Mouse (Mus musculus): ENCODE results near the gene Gde1. TPM values are rescaled to one million over a fixed set of nuclear protein-coding genes. Genes with fewer than 3 reads are reported as not detected.

Gene Gde1
- 248 and 255 TPM in 2 replicates for polyA plus RNA-seq (2014; fragmentation: Nextera tagmentation; extraction: Ambion mirVana)

GRCm38 (mm10) chr7:118705101-118705961 is at the start of gene Gde1:
Gde1 (minus strand) TSS chr7:118705778.
- under 1% methylated on average over 66 of the region's 66 CpGs for WGBS

GRCm38 (mm10) chr7:118751625-118752024 is 46.0 kb upstream of the Gde1 start:
- 89% methylated on average over 7 of the region's 7 CpGs for WGBS
- ATAC-seq (ENCODE audit: low read depth) = no peak
- Histone ChIP-seq H3K27ac (ENCODE audit: low read depth, low read length) (no peak overlapping the region), H3K9me3 (ENCODE audit: control insufficient read depth, low read length) (no peaks in the 10 kb centered on the region), H3K9ac (replicated peaks; ENCODE audit: low read depth, low read length) (no peak overlapping the region), H3K36me3 (ENCODE audit: control insufficient read depth, insufficient read depth, low read length) (peaks cover 61% of the 10 kb centered on the region), H3K4me2 (ENCODE audit: low read depth, low read length) (no peak overlapping the region), H3K4me3 (ENCODE audit: low read depth, low read length) (no peak overlapping the region), H3K4me1 (ENCODE audit: control insufficient read depth, insufficient read depth, low read length) (no peaks in the 10 kb centered on the region), H3K27me3 (ENCODE audit: control insufficient read depth, insufficient read depth, low read length) (no peaks in the 10 kb centered on the region)

More at GRCm38 (mm10) chr7:118705101-118705961, at the start of gene Gde1:
- Histone ChIP-seq H3K36me3 (ENCODE audit: control insufficient read depth, insufficient read depth, low read length) (no peaks in the 10 kb centered on the region), H3K9ac (replicated peaks; ENCODE audit: low read depth, low read length) (peak within 1 kb of the TSS; percentile 95), H3K27me3 (ENCODE audit: control insufficient read depth, insufficient read depth, low read length) (peaks cover 4% of the 10 kb centered on the region; the same call in 1 of the 2 replicates), H3K4me3 (ENCODE audit: low read depth, low read length) (peak within 1 kb of the TSS; percentile 90), H3K27ac (ENCODE audit: low read depth, low read length) (peak within 1 kb of the TSS; percentile 93), H3K9me3 (ENCODE audit: control insufficient read depth, low read length) (no peaks in the 10 kb centered on the region), H3K4me1 (ENCODE audit: control insufficient read depth, insufficient read depth, low read length) (peaks cover 19% of the 10 kb centered on the region), H3K4me2 (ENCODE audit: low read depth, low read length) (peak within 1 kb of the TSS; percentile 63)
- peak; percentile 97 for ATAC-seq (ENCODE audit: low read depth)

GRCm38 (mm10) chr7:118749706-118750105 is 44.1 kb upstream of the Gde1 start:
- no peaks in the 10 kb centered on the region for H3K4me1 ChIP-seq (ENCODE audit: control insufficient read depth, insufficient read depth, low read length)
- peaks cover 55% of the 10 kb centered on the region for H3K36me3 ChIP-seq (ENCODE audit: control insufficient read depth, insufficient read depth, low read length)
- no peaks in the 10 kb centered on the region for H3K9me3 ChIP-seq (ENCODE audit: control insufficient read depth, low read length)
- no peak overlapping the region for H3K4me3 ChIP-seq (ENCODE audit: low read depth, low read length)
- no peak overlapping the region for H3K9ac ChIP-seq (replicated peaks; ENCODE audit: low read depth, low read length)
- H3K4me2 ChIP-seq (ENCODE audit: low read depth, low read length) = no peak overlapping the region
- 84% methylated on average over 8 of the region's 8 CpGs for WGBS
- H3K27me3 ChIP-seq (ENCODE audit: control insufficient read depth, insufficient read depth, low read length) = no peaks in the 10 kb centered on the region
- no peak overlapping the region for H3K27ac ChIP-seq (ENCODE audit: low read depth, low read length)
- ATAC-seq (ENCODE audit: low read depth) = no peak

- H3K36me3 ChIP-seq (ENCODE audit: control insufficient read depth, insufficient read depth, low read length) = peaks cover 47% of the 10 kb centered on the region
- 90% methylated on average over 12 of the region's 12 CpGs for WGBS
These were observed 42.5 kb upstream of the Gde1 start for GRCm38 (mm10) chr7:118747891-118748672.

GRCm38 (mm10) chr7:118744766-118745165 is 39.2 kb upstream of the Gde1 start:
- Histone ChIP-seq H3K36me3 (ENCODE audit: control insufficient read depth, insufficient read depth, low read length) (peaks cover 29% of the 10 kb centered on the region), H3K27ac (ENCODE audit: low read depth, low read length) (no peak overlapping the region), H3K4me2 (ENCODE audit: low read depth, low read length) (no peak overlapping the region), H3K4me3 (ENCODE audit: low read depth, low read length) (no peak overlapping the region), H3K9me3 (ENCODE audit: control insufficient read depth, low read length) (no peaks in the 10 kb centered on the region), H3K9ac (replicated peaks; ENCODE audit: low read depth, low read length) (no peak overlapping the region), H3K4me1 (ENCODE audit: control insufficient read depth, insufficient read depth, low read length) (0 out of 2 replicates have a peak, but pooled peaks cover 8% of the 10 kb centered on the region), H3K27me3 (ENCODE audit: control insufficient read depth, insufficient read depth, low read length) (no peaks in the 10 kb centered on the region)
- ATAC-seq (ENCODE audit: low read depth) = no peak
- 94% methylated on average over 5 of the region's 5 CpGs for WGBS

More at GRCm38 (mm10) chr7:118747891-118748672, 42.5 kb upstream of the Gde1 start:
- Histone ChIP-seq H3K9me3 (ENCODE audit: control insufficient read depth, low read length) (no peaks in the 10 kb centered on the region), H3K4me2 (ENCODE audit: low read depth, low read length) (no peak overlapping the region), H3K27me3 (ENCODE audit: control insufficient read depth, insufficient read depth, low read length) (no peaks in the 10 kb centered on the region), H3K4me1 (ENCODE audit: control insufficient read depth, insufficient read depth, low read length) (no peaks in the 10 kb centered on the region), H3K9ac (replicated peaks; ENCODE audit: low read depth, low read length) (no peak overlapping the region), H3K4me3 (ENCODE audit: low read depth, low read length) (no peak overlapping the region), H3K27ac (ENCODE audit: low read depth, low read length) (no peak overlapping the region)
- no peak; the same call in 1 of the 2 replicates for ATAC-seq (ENCODE audit: low read depth)

GRCm38 (mm10) chr7:118742278-118742677 is 36.7 kb upstream of the Gde1 start:
- no peak overlapping the region for H3K4me2 ChIP-seq (ENCODE audit: low read depth, low read length)
- peaks cover 9% of the 10 kb centered on the region for H3K36me3 ChIP-seq (ENCODE audit: control insufficient read depth, insufficient read depth, low read length)
- no peak overlapping the region for H3K4me3 ChIP-seq (ENCODE audit: low read depth, low read length)
- no peak overlapping the region for H3K9ac ChIP-seq (replicated peaks; ENCODE audit: low read depth, low read length)
- no peak overlapping the region for H3K27ac ChIP-seq (ENCODE audit: low read depth, low read length)
- 0 out of 2 replicates have a peak, but pooled peaks cover 8% of the 10 kb centered on the region for H3K4me1 ChIP-seq (ENCODE audit: control insufficient read depth, insufficient read depth, low read length)
- WGBS = 92% methylated on average over 6 of the region's 6 CpGs
- no peaks in the 10 kb centered on the region for H3K9me3 ChIP-seq (ENCODE audit: control insufficient read depth, low read length)
- no peak for ATAC-seq (ENCODE audit: low read depth)
- H3K27me3 ChIP-seq (ENCODE audit: control insufficient read depth, insufficient read depth, low read length) = no peaks in the 10 kb centered on the region

- Histone ChIP-seq H3K27ac (ENCODE audit: low read depth, low read length) (peak overlapping the region; percentile 86), H3K4me1 (ENCODE audit: control insufficient read depth, insufficient read depth, low read length) (0 out of 2 replicates have a peak, but pooled peaks cover 8% of the 10 kb centered on the region), H3K4me2 (ENCODE audit: low read depth, low read length) (peak overlapping the region; percentile 71), H3K9ac (replicated peaks; ENCODE audit: low read depth, low read length) (peak overlapping the region; percentile 53), H3K9me3 (ENCODE audit: control insufficient read depth, low read length) (no peaks in the 10 kb centered on the region), H3K4me3 (ENCODE audit: low read depth, low read length) (peak overlapping the region; percentile 62), H3K36me3 (ENCODE audit: control insufficient read depth, insufficient read depth, low read length) (no peaks in the 10 kb centered on the region), H3K27me3 (ENCODE audit: control insufficient read depth, insufficient read depth, low read length) (no peaks in the 10 kb centered on the region)
- WGBS = 3% methylated on average over 41 of the region's 41 CpGs
- ATAC-seq (ENCODE audit: low read depth) = peak; percentile 96
These were observed 35.2 kb upstream of the Gde1 start for GRCm38 (mm10) chr7:118740532-118741338.

- Histone ChIP-seq H3K9me3 (ENCODE audit: control insufficient read depth, low read length) (no peaks in the 10 kb centered on the region), H3K4me2 (ENCODE audit: low read depth, low read length) (peak within 1 kb of the TSS; percentile 71), H3K4me3 (ENCODE audit: low read depth, low read length) (peak within 1 kb of the TSS; percentile 62), H3K36me3 (ENCODE audit: control insufficient read depth, insufficient read depth, low read length) (no peaks in the 10 kb centered on the region), H3K27ac (ENCODE audit: low read depth, low read length) (peak within 1 kb of the TSS; percentile 86), H3K27me3 (ENCODE audit: control insufficient read depth, insufficient read depth, low read length) (no peaks in the 10 kb centered on the region), H3K9ac (replicated peaks; ENCODE audit: low read depth, low read length) (peak within 1 kb of the TSS; percentile 53), H3K4me1 (ENCODE audit: control insufficient read depth, insufficient read depth, low read length) (0 out of 2 replicates have a peak, but pooled peaks cover 8% of the 10 kb centered on the region)
- ATAC-seq (ENCODE audit: low read depth) = peak; percentile 83
- WGBS = 2% methylated on average over 16 of the region's 16 CpGs
These were observed 34.5 kb upstream of the Gde1 start, which contains the start of gene Vps35l for GRCm38 (mm10) chr7:118739975-118740531. Vps35l (plus strand) TSS chr7:118740226.
